Mouse (Mus musculus): ENCODE results near the gene Mlh1. TPM values are rescaled to one million over a fixed set of nuclear protein-coding genes. Genes with fewer than 3 reads are reported as not detected.
A peak's percentile ranks its signal among the peaks of the same experiment; 100 is the strongest.

The Mlh1 gene
- polyA plus RNA-seq (2012) = 0.54 and 0.81 TPM in 2 replicates

GRCm38 (mm10) chr9:111271434-111272160 lies at the start of gene Mlh1, which contains the start of gene Epm2aip1:
Gene Mlh1, minus strand, starts transcription at chr9:111271791.
Gene Epm2aip1, plus strand, starts transcription at chr9:111271929.
- Histone ChIP-seq H3K36me3 (ENCODE audit: control insufficient read depth) (peaks cover 55% of the 10 kb centered on the region), H3K4me3 (replicated peaks) (peak within 1 kb of the TSS; percentile 79), H3K4me1 (ENCODE audit: control insufficient read depth) (peaks cover 49% of the 10 kb centered on the region), H3K9me3 (ENCODE audit: control insufficient read depth, low read length) (no peaks in the 10 kb centered on the region), H3K27me3 (ENCODE audit: control insufficient read depth) (no peaks in the 10 kb centered on the region)
- TF ChIP-seq TAL1 (IDR thresholded peaks at IDR 0.05; ENCODE audit: low read length) (no peak), GATA1 (IDR thresholded peaks at IDR 0.05; ENCODE audit: low read length) (no peak)

- no peak overlapping the region for H3K4me3 ChIP-seq (replicated peaks)
- H3K9me3 ChIP-seq (ENCODE audit: control insufficient read depth, low read length) = no peaks in the 10 kb centered on the region
- H3K27me3 ChIP-seq (ENCODE audit: control insufficient read depth) = peaks cover 3% of the 10 kb centered on the region
- no peaks in the 10 kb centered on the region for H3K4me1 ChIP-seq (ENCODE audit: control insufficient read depth)
- TF ChIP-seq GATA1 (IDR thresholded peaks at IDR 0.05; ENCODE audit: low read length) (no peak), TAL1 (IDR thresholded peaks at IDR 0.05; ENCODE audit: low read length) (no peak)
- H3K36me3 ChIP-seq (ENCODE audit: control insufficient read depth) = no peaks in the 10 kb centered on the region
Observed at GRCm38 (mm10) chr9:111320912-111321311, 49.3 kb upstream of the Mlh1 start.

GRCm38 (mm10) chr9:111314219-111314618 lies 42.6 kb upstream of the Mlh1 start:
- Histone ChIP-seq H3K4me1 (ENCODE audit: control insufficient read depth) (no peaks in the 10 kb centered on the region; the same call in none of the 2 replicates), H3K4me3 (replicated peaks) (no peak overlapping the region), H3K36me3 (ENCODE audit: control insufficient read depth) (no peaks in the 10 kb centered on the region), H3K9me3 (ENCODE audit: control insufficient read depth, low read length) (peaks cover 11% of the 10 kb centered on the region), H3K27me3 (ENCODE audit: control insufficient read depth) (peaks cover 58% of the 10 kb centered on the region)
- TF ChIP-seq GATA1 (IDR thresholded peaks at IDR 0.05; ENCODE audit: low read length) (no peak), TAL1 (IDR thresholded peaks at IDR 0.05; ENCODE audit: low read length) (no peak)

DNA sequence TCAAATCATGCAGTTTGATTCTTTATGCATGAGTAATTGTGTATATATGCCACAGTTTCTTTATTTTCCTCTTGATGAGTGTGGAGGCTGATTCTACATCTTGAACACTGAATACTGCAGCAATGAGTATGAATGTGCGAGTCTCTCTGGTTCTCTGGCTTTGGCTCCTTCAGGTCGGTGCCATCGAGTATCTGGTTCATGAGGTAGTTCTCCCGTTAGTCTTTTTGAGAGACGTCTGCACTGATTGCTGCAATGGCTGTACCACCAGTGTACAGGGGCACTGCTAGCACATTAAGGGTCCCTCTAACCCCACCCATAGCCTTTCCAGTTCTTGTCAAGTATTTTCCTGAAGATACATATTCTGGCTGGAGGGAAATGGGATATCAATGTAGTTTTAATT lies 42.2 kb upstream of the Mlh1 start:
- TF ChIP-seq TAL1 (IDR thresholded peaks at IDR 0.05; ENCODE audit: low read length) = no peak
- no peaks in the 10 kb centered on the region for H3K36me3 ChIP-seq (ENCODE audit: control insufficient read depth)
- H3K4me1 ChIP-seq (ENCODE audit: control insufficient read depth) = no peaks in the 10 kb centered on the region; the same call in none of the 2 replicates
- H3K9me3 ChIP-seq (ENCODE audit: control insufficient read depth, low read length) = peaks cover 11% of the 10 kb centered on the region
- H3K27me3 ChIP-seq (ENCODE audit: control insufficient read depth) = peaks cover 63% of the 10 kb centered on the region
- no peak overlapping the region for H3K4me3 ChIP-seq (replicated peaks)

- no peak overlapping the region for H3K4me3 ChIP-seq (replicated peaks)
- no peaks in the 10 kb centered on the region for H3K36me3 ChIP-seq (ENCODE audit: control insufficient read depth)
- H3K4me1 ChIP-seq (ENCODE audit: control insufficient read depth) = no peaks in the 10 kb centered on the region; the same call in none of the 2 replicates
- H3K9me3 ChIP-seq (ENCODE audit: control insufficient read depth, low read length) = peaks cover 11% of the 10 kb centered on the region
- no peak for TF ChIP-seq GATA1 (IDR thresholded peaks at IDR 0.05; ENCODE audit: low read length)
- peaks cover 63% of the 10 kb centered on the region for H3K27me3 ChIP-seq (ENCODE audit: control insufficient read depth)
Observed at GRCm38 (mm10) chr9:111313299-111313698, 41.7 kb upstream of the Mlh1 start.

GRCm38 (mm10) chr9:111312442-111313141 lies 41.0 kb upstream of the Mlh1 start:
- Histone ChIP-seq H3K27me3 (ENCODE audit: control insufficient read depth) (peaks cover 63% of the 10 kb centered on the region), H3K9me3 (ENCODE audit: control insufficient read depth, low read length) (peaks cover 11% of the 10 kb centered on the region)

GRCm38 (mm10) chr9:111311843-111312441 lies 40.4 kb upstream of the Mlh1 start:
- TF ChIP-seq TAL1 (IDR thresholded peaks at IDR 0.05; ENCODE audit: low read length) (no peak), GATA1 (IDR thresholded peaks at IDR 0.05; ENCODE audit: low read length) (no peak)
- no peak overlapping the region for H3K4me3 ChIP-seq (replicated peaks)
- H3K9me3 ChIP-seq (ENCODE audit: control insufficient read depth, low read length) = peaks cover 11% of the 10 kb centered on the region
- H3K4me1 ChIP-seq (ENCODE audit: control insufficient read depth) = no peaks in the 10 kb centered on the region; the same call in none of the 2 replicates
- no peaks in the 10 kb centered on the region for H3K36me3 ChIP-seq (ENCODE audit: control insufficient read depth)
- H3K27me3 ChIP-seq (ENCODE audit: control insufficient read depth) = peaks cover 63% of the 10 kb centered on the region

More at GRCm38 (mm10) chr9:111312442-111313141, 41.0 kb upstream of the Mlh1 start:
- H3K4me3 ChIP-seq (replicated peaks) = no peak overlapping the region
- H3K36me3 ChIP-seq (ENCODE audit: control insufficient read depth) = no peaks in the 10 kb centered on the region
- no peaks in the 10 kb centered on the region; the same call in none of the 2 replicates for H3K4me1 ChIP-seq (ENCODE audit: control insufficient read depth)
- TF ChIP-seq TAL1 (IDR thresholded peaks at IDR 0.05; ENCODE audit: low read length) (no peak), GATA1 (IDR thresholded peaks at IDR 0.05; ENCODE audit: low read length) (no peak)

- peaks cover 63% of the 10 kb centered on the region for H3K27me3 ChIP-seq (ENCODE audit: control insufficient read depth)
Observed at GRCm38 (mm10) chr9:111311031-111311842, 39.6 kb upstream of the Mlh1 start, which contains the start of gene Trank1. Gene Trank1, plus strand, starts transcription at chr9:111311739.

More at GRCm38 (mm10) chr9:111311031-111311842, 39.6 kb upstream of the Mlh1 start, which contains the start of gene Trank1:
- Histone ChIP-seq H3K4me3 (replicated peaks) (no peak within 1 kb of the TSS), H3K36me3 (ENCODE audit: control insufficient read depth) (no peaks in the 10 kb centered on the region), H3K4me1 (ENCODE audit: control insufficient read depth) (no peaks in the 10 kb centered on the region; the same call in none of the 2 replicates), H3K9me3 (ENCODE audit: control insufficient read depth, low read length) (peaks cover 11% of the 10 kb centered on the region)
- TF ChIP-seq GATA1 (IDR thresholded peaks at IDR 0.05; ENCODE audit: low read length) (no peak), TAL1 (IDR thresholded peaks at IDR 0.05; ENCODE audit: low read length) (no peak)
